ENCODE assay signal across 8 mouse cellular contexts in the genomic region with DNA sequence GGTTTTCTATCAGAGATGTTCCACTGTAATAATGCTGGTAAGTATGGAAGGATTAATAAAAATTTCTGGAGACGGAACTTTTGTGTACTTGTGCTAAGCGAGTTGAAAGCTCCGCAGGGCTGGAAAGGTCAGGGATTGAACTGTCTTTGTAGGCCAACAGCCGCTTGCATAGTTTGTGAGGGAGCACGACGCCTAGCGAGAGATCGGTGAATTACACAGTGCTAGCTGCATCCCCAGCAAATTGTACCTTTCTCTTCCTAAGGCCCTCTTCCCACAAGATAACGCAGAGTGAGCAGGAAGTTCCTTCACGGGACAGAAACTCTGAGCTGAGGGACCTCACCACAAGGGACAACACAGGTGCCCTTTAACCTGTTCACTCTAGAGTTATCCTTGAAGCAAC. TPM values are rescaled to one million over a fixed set of nuclear protein-coding genes. Genes with fewer than 3 reads are reported as not detected.
A peak's percentile ranks its signal among the peaks of the same experiment; 100 is the strongest.
DNase-seq lines count a peak whose midpoint lies in the region; ATAC-seq lines count a peak whose summit lies in the region.

No protein-coding gene starts in this region.

- peaks cover 20% of the 10 kb centered on the region for H3K36me3 ChIP-seq in intestine, embryonic 14.5 days (ENCODE audit: control insufficient read depth, insufficient read depth, low read length)

- H3K4me2 ChIP-seq in intestine, embryonic 14.5 days (ENCODE audit: low read length) = peak overlapping the region; percentile 88

- ATAC-seq in intestine, embryonic 14.5 days (replicated peaks; ENCODE audit: low FRiP score, low TSS enrichment, low read depth) = 0 out of 2 replicates have a peak, but pooled peaks have one; percentile 38

- H3K27me3 ChIP-seq in intestine, embryonic 14.5 days (replicated peaks; ENCODE audit: control insufficient read depth, insufficient read depth, low read length) = no peaks in the 10 kb centered on the region

- WGBS in intestine, embryonic 14.5 days = 3% methylated on average over 10 of the region's 10 CpGs

- peak overlapping the region; percentile 68; the same call in 1 of the 2 replicates for H3K27ac ChIP-seq in intestine, embryonic 14.5 days (ENCODE audit: low read depth)

- peak; percentile 96 for DNase-seq in adipocyte (ENCODE audit: low spot score)
- DNase-seq in embryo, embryonic 10.5 days (ENCODE audit: low spot score) = peak; percentile 95
- peak; percentile 79 for DNase-seq in gastrocnemius, postnatal 14 days
- peak; percentile 93 for DNase-seq in intestine, embryonic 14.5 days (ENCODE audit: low spot score)
- peak; percentile 85 to 88 for DNase-seq in left cerebral cortex, postnatal 14 days (ENCODE audit: low spot score in 2 of 2)
- DNase-seq in mesoderm, embryonic 11.5 days (ENCODE audit: low read depth, low spot score) = peak; percentile 91
- DNase-seq in right cerebral cortex, postnatal 36 days (ENCODE audit: low spot score in 2 of 2) = peak; percentile 73 to 78
- DNase-seq in yolk sac, embryonic 10.5 days (ENCODE audit: low spot score) = peak; percentile 90

- intact Hi-C loops in gastrocnemius, postnatal 14 days (cut with DNase I; ENCODE audit: low total_unique reads) = no loop called here
- intact Hi-C loops in left cerebral cortex, postnatal 14 days (cut with DNase I) = no loop called here

- H3K4me3 ChIP-seq in intestine, embryonic 14.5 days (ENCODE audit: low read depth, low read length) = peak overlapping the region; percentile 78

- H3K4me1 ChIP-seq in intestine, embryonic 14.5 days (replicated peaks; ENCODE audit: control insufficient read depth, insufficient read depth, low read length) = peaks cover 4% of the 10 kb centered on the region; the same call in 1 of the 2 replicates

- H3K9ac ChIP-seq in intestine, embryonic 14.5 days (ENCODE audit: low read length) = peak overlapping the region; percentile 59; the same call in 1 of the 2 replicates

- no peaks in the 10 kb centered on the region for H3K9me3 ChIP-seq in intestine, embryonic 14.5 days (ENCODE audit: control insufficient read depth, low read length)

RNA-seq across cellular contexts. Expression of a gene that starts 0.9 kb away (rescaled TPM):
- 10 to 100 TPM in 1 of 2 experiments, 1 to 10 TPM in 1; 9.2 to 10.5 TPM for total RNA-seq in gastrocnemius, postnatal 14 days (2021)
- polyA plus RNA-seq in intestine, embryonic 14.5 days (2014; fragmentation: Nextera tagmentation; extraction: Ambion mirVana) = 24.6 and 24.8 TPM in 2 replicates
- total RNA-seq in left cerebral cortex, postnatal 14 days (2021) = 10 to 100 TPM; 19.2 to 23.0 TPM

RNA-seq across cellular contexts. Expression of a gene that starts 0.9 kb away (rescaled TPM):
- under 1 TPM; 0.29 to 0.40 TPM for total RNA-seq in gastrocnemius, postnatal 14 days (2021)
- polyA plus RNA-seq in intestine, embryonic 14.5 days (2014; fragmentation: Nextera tagmentation; extraction: Ambion mirVana) = 1.5 and 2.3 TPM in 2 replicates
- 1 to 10 TPM; 2.2 to 2.4 TPM for total RNA-seq in left cerebral cortex, postnatal 14 days (2021)

RNA-seq across cellular contexts. Expression of a gene that starts 31.5 kb away (rescaled TPM):
- 10 to 100 TPM; 16.4 to 18.4 TPM for total RNA-seq in gastrocnemius, postnatal 14 days (2021)
- polyA plus RNA-seq in intestine, embryonic 14.5 days (2014; fragmentation: Nextera tagmentation; extraction: Ambion mirVana) = 38.4 and 42.1 TPM in 2 replicates
- total RNA-seq in left cerebral cortex, postnatal 14 days (2021) = 100 to 1,000 TPM in 1 of 2 experiments, 10 to 100 TPM in 1; 92.7 to 102 TPM

Comparison
In these comparisons a context has a peak if more than half of its experiments do, and no peak if none do; other contexts are left out.
1. Peak in every context shown above with its lines: DNase-seq, ATAC-seq, H3K4me3 ChIP-seq and H3K27ac ChIP-seq.
2. RNA of a gene that starts 31.5 kb away (total RNA-seq): 92.7 to 102 TPM in left cerebral cortex, postnatal 14 days; 16.4 to 18.4 TPM in gastrocnemius, postnatal 14 days; every median in the first group is over 4 times any median in the second.